Mouse (Mus musculus) adrenal gland, adult 2 months (tissue): ENCODE data around the gene Lhfpl2. TPM values are rescaled to one million over a fixed set of nuclear protein-coding genes. Genes with fewer than 3 reads are reported as not detected.

Experiments
- DNase-seq: peaks from one replicate; pipeline ENCODE4 v3.0.0; 2021
- polyA plus RNA-seq: library from polyadenylated mRNA; depleted of rRNA; stranded (reverse); fragments of >200 nt; gene quantifications from 2 replicates; pipeline ENCODE4 v1.2.3, GENCODE M21; 2012
- total RNA-seq, 2 experiments: library from RNA; stranded (reverse); gene quantifications; 2 replicates each; pipeline ENCODE4 v1.2.3; 2021

Gene Lhfpl2
- total and polyA plus RNA-seq, 3 experiments: 26.7 to 32.2 (median 27.9) TPM

DNA sequence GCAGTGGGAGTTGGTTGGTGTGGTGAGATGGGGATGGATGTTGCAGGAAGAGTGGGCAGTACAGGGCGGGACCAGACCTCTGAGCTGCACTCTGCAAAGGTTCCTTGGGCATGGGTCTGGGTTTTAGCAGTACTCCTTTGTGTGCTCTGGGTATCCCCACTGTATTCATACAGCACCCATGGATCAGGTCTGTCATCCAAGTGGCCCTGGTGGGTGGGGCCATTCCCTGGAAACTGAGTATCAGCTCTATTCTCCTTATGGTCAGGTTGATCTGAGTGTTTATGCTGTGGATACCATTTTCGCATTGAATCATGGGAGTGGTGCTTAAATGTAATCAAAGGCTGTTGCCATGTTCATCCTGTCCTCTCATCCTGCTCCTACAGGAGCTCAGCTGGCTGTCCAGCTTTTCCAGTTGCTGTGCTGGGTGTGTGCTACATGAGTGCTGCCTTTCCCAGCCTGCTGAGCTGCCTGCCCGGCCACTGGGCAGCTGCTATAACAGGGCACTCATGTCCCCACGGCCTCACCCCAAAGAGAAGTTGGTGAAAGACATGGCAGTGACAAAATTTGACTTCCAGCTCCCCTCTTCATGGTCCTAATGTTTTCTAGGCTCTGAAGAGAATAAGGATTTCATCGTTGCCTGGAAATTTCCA, 9.2 kb downstream of the Lhfpl2 start:
- no peak for DNase-seq

DNA sequence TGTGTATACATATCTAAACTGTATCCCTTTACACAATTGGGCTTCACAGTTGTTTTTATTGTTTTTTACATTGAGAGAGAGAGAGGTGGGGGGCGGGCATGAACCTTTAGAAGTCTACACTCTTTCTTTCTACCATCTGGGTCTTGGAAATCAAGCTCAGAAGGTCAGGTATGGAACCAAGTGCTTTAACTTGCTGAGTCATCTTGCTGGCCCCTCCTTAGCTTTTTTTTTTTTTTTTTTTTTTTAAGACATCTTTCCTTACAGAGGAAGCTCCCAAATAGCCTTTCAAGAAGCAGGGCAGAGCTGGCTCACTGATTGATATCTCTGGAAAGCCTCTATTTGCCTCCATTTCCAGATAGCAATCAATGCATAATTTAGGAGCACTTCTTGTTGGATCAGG, 10.7 kb downstream of the Lhfpl2 start:
- DNase-seq: no peak

DNA sequence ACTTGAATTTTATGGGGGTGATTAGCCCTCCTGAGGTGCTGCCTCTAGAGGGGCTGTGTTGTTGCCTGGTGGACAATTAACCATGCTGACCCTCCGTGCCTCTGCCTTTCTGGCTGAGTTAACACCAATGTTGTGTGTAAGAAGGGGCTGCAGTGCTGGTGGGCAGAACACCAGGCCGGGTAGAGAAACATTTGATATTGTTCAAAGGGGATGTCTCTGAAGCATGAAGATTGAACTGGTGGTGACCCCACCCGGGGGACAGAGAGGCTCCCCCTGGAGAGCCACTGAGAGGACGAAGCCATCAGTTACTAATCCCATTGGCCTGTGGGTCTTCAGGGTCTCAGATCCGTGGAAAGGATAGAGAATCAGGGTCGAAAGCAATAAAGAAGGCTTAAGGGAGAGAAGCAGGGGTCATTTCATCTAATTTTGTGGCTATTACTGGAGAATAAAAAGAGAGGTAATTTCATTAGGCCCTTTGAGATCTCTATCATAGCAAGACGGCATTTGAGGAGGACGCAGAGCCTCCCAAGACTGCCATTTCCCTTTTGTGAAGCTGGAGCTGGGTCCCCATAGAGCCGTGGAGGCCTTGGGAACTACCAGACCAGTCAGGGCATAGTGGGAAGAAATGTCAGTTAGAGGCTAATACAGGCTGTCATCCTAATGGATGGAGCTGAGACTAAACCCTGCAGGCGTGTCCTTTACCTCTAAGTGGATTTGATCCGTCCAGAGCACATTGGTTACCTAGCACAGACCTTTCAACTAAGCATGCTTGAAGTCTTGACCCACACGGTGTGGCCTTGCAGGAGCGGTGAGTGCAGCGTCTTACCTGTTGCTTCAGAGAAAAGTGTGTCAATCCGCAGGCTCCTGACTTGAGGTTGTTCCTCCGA, 12.1 kb downstream of the Lhfpl2 start:
- DNase-seq: no peak

DNA sequence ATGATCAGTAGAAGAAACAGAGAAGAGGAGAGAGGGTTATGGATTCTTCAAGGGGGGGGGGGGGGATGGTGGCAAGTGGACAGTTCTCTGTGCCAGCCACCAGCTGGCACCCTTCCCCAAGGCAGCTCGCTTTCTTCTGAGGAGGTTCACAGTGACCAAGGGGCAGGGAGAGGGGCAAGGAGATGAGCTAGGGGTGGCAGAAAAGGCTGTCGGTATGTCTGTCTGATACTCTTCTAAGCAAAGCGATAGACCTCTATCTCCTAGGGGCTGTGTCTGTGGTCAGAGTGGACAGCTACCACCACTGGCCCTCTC, 12.7 kb downstream of the Lhfpl2 start:
- no peak for DNase-seq

DNA sequence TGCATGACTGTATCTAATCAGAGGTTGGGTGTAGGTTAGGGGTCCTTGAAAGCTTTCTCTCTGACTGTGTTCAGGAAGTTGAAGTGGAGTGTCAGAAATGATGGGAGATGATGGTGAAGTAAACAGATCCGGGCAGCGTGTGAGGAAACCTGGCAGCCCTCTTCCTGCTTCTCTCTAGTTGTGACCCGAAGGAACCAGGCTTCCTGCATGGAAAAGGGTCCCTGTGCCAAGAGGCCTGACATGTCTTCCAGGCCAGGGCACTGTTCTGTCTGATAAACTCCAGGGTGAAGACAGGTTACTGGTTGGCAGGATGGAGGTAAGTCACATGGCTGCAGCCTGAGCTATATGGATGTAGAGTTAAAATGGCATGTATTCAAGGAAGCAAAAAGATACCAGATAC, 13.3 kb downstream of the Lhfpl2 start:
- DNase-seq: no peak

DNA sequence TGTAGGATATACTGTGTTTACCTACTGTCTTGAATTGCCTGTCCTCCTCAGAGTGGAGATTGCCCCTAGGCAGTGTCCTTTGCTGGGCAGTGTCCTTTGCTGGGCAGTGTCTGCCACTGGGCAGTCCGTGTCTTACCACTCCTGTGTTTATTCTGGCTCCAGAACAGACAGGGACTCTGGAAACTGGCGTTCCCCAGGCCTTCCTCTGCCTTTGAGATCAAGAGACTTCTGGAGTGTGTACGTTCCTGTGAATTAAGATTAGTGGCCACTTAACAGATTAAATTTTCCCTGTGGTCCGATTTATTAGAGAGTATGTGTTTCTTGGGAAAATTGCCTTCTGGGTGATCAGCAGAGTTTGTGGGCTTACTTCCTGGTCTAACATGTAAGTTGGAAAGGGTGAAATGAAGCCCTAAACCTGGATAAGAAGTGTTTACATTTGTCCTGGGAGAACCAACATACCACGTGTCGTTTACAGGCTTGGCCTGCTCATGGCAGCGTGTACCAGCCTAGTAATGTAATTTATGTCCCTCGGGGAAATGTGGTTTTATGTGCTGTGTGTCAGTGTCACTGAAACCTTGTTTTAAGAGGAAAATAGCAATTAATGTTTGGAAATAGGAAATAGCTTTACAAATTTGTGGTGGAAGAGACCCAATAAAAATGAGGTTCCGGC, 15.6 kb downstream of the Lhfpl2 start:
- peak; percentile 37 for DNase-seq

DNA sequence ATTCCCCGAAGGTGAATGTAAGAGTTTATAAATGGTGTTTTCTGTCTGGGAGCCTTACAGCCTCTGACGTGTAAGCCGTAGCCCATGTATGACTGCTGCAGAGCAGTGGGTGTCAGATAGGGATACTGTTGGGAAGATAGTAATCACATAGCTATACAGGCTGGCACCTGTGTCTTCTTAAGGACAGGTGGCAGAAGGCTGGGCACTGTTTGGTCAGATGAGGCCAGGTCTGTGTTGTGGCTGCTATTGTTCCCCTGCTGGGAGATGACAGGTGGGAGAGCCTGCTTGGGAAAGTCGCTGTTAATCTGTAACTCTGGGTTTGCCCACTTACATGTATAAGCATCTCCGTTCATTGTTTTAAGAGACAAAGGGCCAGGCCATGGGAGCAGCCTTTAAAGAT, 16.1 kb downstream of the Lhfpl2 start:
- no peak for DNase-seq

DNA sequence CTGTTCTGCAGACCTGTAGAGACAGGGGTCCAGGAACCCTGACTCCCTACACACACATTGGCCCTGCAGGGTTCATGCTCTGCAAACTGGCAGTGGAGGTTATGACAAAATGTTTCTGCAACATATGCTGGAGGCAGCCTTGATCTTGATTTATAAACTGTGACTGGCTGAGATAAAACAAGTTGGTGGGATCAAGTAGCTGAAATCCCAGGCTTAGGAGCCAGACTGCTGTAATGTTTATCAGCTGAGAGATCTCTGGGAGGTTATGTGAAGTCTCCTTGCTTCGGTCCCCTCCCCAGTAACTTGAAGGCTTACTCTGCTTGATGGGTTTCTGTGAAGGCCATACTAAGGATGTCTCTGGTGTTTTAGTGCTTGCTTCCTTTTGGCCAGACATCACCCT, 17.6 kb downstream of the Lhfpl2 start:
- DNase-seq: no peak

DNA sequence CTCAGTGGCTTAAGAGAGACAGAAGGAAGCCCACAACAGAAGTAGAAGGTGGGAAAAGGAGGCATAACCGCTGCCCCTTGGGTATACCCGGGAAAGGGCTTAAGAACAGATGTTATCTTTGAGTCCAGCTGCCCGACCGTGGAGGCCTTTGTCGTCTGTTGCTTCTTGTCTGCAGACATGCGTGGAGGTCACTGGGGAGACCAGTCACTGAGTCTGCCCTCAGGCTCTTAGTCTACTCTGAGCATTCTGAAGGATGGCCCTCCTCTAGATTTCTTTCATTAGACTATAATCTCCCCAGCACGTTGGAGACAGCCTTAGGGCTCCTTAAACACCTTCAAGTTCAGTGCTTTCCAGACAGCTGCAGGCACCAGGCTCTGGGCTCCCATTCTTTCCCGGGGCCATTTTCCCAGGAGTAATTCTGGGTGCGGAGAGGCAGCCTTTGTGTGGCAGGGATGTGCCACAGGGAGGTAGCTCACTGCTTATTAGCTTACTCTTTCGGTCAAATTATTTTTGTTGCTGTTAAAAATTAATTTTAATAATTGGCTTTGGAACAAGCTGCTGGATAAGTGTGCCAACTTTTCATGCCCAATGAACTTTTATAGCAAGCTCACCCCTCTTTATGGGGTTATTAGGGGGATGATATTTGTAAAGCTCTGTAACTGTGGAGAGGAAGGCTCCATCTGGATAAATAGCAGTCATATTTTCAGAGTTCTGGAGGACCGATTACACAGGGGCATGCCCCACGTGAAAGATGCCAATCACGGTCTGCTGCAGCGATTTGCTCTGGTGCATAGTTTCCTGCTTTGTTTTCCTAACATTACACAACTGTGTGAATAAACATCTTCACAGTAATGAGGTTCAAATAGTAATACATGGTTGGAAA, 19.8 kb downstream of the Lhfpl2 start:
- DNase-seq: no peak

DNA sequence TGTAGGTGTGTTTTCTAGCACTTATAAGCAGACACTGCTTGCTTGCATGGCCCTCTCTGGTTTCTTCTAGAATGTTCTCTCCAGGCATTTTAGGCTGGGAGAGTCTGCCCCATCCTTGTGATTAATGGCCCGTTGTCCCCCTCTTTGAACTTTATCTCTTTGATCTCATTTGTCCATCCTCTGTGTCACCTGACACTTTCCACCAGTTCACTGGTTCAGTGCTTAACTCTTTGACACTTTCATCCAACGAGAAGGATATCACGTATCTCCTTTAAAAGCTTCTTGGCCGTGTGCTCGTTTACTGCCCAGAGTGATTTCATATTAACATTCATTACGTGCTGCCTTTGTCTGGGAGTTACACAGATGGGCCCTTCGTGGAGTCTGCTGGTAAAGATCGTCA, 25.6 kb downstream of the Lhfpl2 start:
- DNase-seq: no peak

DNA sequence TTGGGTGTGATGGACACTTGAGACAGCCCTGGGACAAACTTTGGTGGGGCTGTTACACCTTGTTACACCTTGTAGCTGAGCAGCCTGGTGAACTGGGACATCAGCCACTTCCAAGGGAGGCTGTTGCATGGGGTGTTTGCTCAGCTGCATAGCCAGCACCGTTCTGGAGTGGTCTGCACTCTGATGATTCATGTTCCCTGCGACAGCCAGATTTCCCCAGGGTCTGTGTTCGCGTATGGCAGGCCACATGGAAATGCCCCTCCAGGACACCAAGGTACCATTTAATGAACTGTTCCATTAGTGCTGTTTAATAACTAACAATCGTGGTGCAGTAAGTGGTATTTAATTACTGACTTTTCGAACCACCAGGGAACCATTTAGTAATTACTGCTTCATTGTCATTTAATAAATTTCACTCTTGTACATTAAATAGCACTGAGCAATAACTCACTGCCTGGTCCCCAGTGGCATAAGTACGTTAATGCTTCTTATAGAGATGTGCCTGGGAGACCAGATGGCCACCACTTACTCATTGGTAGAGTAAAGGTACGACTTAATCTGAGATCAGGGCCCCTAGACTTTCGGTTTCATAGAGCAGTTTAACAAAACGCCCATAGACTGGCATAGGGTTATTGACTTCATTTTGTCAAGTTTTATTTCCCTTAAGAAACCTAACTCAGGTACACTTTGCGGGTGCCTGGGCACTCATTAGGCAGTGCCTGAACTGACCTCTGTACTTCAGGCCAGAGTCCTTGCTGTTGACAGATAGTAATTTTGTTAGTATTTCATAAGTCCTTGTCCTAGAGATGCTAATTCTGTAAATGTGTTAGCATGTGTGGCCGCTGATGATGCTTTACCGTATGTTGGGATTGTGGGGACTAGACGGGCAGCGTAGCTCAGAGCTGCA, 26.9 kb downstream of the Lhfpl2 start:
- DNase-seq: no peak

DNA sequence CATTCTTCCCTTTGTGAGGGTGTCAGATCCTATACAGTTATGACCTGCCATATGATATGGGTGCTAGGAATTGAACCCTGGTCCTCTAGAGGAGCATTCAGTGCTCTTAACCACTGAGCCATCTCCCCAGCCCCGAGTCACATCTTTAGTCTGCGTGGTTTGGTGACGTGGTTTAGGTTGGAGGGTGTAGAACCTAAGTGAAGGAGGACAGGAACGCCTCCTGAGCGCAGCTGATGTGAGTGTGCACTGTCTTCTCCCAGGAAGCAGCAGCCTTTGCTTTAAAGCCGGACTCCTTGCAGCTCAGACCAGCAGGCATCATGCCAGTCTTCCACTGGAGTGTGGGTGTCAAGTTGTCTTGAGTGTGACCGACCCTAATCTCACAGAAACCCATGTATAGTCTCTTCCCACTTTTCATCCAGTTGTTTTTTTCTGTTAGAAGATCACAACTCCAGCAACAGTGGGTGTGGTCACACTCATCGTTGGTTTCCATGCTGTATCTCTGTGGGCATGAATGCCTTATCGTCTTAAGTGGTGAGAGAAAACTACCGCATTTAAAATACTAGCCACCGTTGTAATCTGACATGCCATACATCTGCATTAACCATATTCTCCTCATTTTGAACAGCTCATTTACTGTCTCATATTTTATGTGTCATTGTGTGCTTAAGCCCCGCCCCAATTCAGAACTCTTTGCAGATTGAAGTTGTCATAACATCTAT, 28.7 kb downstream of the Lhfpl2 start:
- DNase-seq: no peak

DNA sequence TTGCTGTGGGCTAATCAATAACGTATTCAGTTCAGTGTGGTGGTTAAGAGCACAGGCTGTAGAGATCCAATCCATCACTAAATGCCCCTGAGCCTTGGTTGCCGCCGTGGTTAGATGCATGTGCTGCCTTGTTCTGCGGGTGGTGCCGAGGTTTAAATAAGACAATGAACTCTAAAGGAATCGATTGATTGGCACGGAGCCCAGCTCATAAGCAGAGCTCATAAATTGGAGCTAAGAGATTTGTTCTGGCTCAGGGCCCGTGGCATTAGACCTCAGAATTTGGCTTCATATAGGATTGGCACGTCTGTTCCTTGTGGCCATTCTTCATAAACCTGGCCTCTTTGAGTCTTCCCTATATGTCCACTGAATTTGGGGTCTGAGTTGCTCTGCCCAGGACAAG, 29.5 kb downstream of the Lhfpl2 start:
- DNase-seq: no peak

DNA sequence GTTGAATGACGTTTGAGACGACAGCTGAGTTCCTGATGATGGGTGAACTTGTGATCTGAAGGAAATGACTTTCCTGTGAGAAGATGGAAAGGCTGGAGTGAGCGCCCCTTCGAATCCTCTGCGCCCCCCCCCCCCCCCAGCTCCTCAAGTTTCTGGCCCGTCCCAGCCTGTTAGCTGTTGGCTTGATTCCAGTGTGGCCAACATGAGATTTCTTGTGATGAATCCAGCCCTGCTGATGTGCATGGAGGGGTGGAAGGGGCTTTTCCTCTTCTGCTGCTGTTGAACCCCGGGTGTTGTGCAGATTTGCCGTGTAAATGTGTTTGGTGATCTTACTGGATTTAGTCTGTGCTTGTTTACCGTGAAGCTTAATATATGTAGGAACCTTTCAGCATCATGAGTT, 31.2 kb downstream of the Lhfpl2 start:
- DNase-seq: no peak

DNA sequence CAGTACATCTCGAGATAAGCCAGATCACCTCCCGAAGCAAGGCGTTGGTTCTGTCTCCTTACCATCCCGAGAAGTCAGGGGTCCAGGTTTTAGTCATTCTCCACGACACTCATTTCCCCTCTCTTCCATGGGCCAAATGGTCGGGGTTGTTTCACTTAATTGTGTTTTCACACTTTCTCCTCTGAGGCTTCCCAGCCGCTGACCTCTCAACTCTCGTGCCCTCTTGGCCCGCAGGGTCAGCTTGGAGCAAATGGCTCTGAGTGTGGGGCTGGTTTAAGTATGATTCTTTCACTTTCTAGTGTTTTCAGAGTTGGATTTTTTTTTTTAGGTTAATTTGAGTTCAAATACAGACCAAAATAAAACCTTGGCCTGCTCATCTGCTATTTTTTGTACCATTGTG, 31.7 kb downstream of the Lhfpl2 start:
- DNase-seq: no peak

DNA sequence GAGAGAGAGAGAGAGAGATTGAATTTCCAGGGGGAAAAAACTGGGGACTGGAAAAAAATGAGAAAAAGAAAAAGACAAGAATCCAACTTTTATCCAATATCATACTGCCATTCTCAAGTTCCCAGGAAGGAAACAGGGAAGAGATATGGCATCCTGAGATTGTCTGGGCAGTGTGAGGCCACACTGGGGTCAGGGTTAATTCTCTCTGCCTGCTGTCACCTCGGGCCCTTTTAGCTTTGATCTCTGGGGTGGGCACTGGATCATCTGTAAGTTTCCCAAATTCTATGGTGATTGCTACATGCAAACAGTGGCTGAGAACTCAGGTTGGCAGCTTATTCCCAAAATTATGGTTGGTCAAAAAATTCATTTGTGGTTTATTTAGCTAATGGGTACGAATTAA, 33.8 kb downstream of the Lhfpl2 start:
- no peak for DNase-seq

DNA sequence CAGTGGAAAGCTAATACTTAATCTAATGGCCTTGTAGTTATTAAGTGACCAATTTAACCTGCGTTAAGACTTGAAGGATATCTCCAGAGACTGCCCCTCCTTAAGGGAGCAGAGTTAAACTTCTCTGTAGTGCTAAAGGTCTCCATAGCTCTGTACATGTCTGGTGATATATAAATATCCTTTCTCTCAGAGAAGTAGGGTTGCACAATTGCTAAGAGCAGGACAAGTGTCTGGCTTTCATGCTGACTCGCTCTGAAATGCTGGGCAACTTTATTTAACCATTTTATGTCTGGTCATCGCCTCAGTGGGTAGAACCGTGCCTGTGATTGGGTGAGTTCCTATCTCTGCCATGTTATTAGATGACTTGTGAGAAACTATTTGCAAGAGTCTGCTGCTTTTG, 36.6 kb downstream of the Lhfpl2 start:
- DNase-seq: no peak

DNA sequence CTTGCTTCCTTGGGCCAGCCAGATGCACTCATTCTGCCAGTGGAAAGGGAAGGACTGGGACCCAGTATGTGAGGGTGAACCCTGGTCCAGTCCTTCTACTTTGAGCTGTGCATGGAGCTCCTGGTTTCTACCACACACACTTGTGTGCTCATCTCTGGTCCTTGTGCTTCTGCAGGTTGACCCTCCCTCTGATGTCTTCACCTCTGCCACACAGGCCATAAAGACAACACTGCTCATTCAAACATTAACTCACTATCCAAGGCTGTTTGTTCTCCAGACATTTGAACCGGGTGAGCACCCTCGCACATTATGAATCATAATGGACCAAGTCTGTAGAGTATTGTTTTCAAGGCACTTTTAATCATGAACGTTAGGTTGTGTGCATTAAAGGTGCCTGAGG, 37.0 kb downstream of the Lhfpl2 start:
- DNase-seq: no peak

DNA sequence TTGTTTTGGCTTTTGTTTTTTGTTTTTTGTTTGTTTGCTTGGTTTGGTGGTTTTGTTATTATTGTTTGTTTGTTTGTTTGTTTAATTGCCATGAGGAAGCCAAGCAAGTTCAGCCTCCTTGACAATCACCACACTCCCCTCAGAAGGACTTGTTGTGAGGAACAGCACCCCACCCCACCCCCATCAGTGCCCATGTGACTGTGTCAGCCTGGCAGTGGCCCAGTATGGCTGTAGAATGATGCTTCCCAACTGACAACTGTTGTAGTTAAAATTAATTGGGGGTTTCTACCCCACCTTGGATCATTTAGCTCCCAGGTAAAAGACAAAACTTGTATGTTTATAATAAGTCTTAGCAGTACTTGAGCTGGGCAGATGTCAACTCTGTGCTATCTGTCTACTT, 37.6 kb downstream of the Lhfpl2 start:
- no peak for DNase-seq

DNA sequence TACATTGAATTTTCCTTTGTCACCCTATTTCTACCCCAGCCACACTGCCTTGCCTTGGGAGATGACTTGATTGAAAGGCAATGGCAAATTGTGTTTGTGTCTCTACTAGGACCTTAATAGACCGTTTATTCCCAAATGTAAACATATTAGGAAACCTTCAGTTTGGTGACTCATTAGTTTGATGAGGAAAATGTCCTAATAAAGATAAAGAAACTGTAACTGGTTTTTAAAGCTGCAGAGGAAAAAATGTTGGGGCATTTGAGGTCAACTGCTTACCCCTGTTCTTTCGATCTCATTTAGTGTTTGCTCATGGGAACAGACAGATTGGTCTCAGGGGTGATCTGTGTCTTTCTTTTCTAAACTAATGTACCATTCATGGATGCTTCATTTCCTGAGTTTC, 40.1 kb downstream of the Lhfpl2 start:
- DNase-seq: no peak
